17 mouse cellular contexts compared by ENCODE assay signal in the genomic region with DNA sequence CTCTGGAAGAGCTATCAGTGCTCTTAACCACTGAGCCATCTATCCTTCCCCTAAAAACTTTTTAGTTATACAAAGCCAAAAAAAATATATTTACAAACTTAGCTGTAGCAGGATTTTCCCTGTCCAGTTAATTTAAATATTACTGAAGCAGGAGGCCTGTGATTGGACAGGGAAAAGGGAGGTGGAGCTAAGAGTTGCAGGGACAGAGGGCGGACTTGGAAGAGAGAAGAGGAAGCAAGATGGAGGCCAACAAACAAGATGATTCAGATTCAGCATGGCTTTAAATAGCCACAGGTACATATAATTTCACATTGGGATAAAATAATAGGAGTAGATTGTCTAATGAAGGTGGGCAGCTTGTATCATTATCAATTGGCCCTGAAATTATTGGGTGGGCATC.
"Had no signal": no experiment of that assay in that cellular context is flagged by ENCODE, and none has a peak within 500 bp of the region (broad histone marks: within the 10 kb centered on the region; RNA-seq: fewer than 3 reads in every experiment).

No protein-coding gene starts in this region.

- H3K27ac ChIP-seq: kidney, postnatal 0 days; layer of hippocampus, adult 2 months; liver, embryonic 13.5 days; midbrain, embryonic 13.5 days; neural tube, embryonic 13.5 days; stomach, embryonic 15.5 days had no signal

- ATAC-seq: midbrain, embryonic 13.5 days; midbrain, embryonic 16.5 days had no signal

- H3K4me1 ChIP-seq: stomach, embryonic 15.5 days had no signal

- H3K9ac ChIP-seq: liver, embryonic 13.5 days; midbrain, embryonic 13.5 days; neural tube, embryonic 13.5 days; stomach, embryonic 15.5 days had no signal

- H3K4me2 ChIP-seq: liver, embryonic 13.5 days; midbrain, embryonic 13.5 days; neural tube, embryonic 13.5 days; stomach, embryonic 15.5 days had no signal

- H3K4me3 ChIP-seq: layer of hippocampus, adult 2 months; liver, embryonic 13.5 days; midbrain, embryonic 13.5 days; myocyte; neural tube, embryonic 13.5 days; stomach, embryonic 15.5 days had no signal

- H3K36me3 ChIP-seq: midbrain, embryonic 13.5 days; neural tube, embryonic 13.5 days; stomach, embryonic 15.5 days had no signal

- DNase-seq: kidney, postnatal 25 days; layer of hippocampus, adult 9-11 months; liver, embryonic 13.5 days; lung, adult 2 months; lung, postnatal 14 days; lung, postnatal 4 days; retina, postnatal 1 day; right cerebral cortex, postnatal 25 days; spleen, adult 18-20 months; thymus, postnatal 25 days had no signal

- H3K27me3 ChIP-seq: liver, embryonic 13.5 days; midbrain, embryonic 13.5 days; neural tube, embryonic 13.5 days; stomach, embryonic 15.5 days had no signal

- H3K9me3 ChIP-seq: liver, embryonic 13.5 days; midbrain, embryonic 13.5 days; neural tube, embryonic 13.5 days; stomach, embryonic 15.5 days had no signal
